Mouse (Mus musculus): Measurements from ENCODE around the gene Olfr641. TPM values are rescaled to one million over a fixed set of nuclear protein-coding genes. Genes with fewer than 3 reads are reported as not detected.

Olfr641 gene
- not detected in 4 replicates for total RNA-seq (2023; ENCODE audit: inconsistent age)

DNA sequence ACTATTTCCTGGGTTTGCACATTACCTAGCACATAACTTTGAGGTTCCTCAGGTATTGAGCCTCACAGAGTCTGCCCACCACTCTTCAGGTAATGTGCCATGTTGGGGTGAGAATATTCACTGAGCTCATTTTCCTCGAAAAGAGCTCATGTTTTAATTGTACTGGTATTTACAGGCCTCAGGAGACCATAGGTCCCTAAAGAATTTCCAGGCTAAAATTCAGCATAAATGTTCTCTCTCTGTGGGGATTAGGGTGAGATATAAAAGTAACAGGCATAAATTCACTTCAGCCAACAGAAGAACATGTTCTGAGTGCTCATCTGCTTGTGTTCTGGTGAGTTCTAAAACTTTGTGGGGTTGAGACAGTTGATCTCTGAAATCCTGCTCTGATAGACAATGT, at the start of gene Olfr641:
Gene Olfr641 (plus strand): TSS at position 301 of the 400 bp plus-strand sequence.

DNA sequence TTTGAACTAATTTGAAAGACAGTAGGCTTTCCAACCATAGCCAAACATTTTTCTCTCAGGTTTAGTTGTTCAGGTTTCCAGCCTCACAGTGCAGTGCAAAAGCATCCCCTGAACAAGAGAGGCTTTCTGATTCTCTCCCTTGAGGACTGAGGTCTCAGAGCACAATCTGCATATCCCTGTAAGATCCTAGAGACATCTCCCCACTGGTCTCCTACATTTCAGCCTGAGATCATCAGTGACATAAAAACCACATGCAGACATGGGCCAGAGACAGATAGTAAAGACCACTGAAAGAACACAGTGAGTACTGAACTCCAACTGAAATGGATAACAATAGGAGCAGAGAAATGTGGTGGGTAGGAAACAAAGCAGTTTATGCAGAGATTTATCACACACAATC, 36.8 kb upstream of the Olfr641 start, which contains the start of gene Olfr638:
Gene Olfr638 (plus strand): TSS at position 301 of the 400 bp plus-strand sequence.

DNA sequence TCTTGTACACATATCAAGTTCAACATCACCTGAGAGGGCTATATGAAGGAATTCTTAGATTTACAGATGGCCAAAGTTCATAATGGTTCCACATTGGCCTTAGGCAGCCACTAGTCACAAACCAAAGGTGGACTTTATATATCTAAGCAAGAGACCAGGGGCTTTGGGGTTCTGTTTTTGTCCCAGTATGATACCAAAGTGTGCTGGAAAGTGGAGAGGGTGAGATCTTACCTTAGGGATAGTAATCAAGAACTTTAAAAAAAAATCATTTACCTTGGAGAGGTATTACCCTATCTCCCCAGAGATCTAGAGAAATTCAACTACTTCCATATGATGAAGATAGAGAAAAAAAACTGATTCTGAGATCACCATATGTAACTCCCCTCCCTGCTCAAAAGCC, 18.0 kb upstream of the Olfr641 start, which contains the start of gene Olfr639:
Gene Olfr639 (minus strand): TSS at position 101 of the 400 bp plus-strand sequence.

DNA sequence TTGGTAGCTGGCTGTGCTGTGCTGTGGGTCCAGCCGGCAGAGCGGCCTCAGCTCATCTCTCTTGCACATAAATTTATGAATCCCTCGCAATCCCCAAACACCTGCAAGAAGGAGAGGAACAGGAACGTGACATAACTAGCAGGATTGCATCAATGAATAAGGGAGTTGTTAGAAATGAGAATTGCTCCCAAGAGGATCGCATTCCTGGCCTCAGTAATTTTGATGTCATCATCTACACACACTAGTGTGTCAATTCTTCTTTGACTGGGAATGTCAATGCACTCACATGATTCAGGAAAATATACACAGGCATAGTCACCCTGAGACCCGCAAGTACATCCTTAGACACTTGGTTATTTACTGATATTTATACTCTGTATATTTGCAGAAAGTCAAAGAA, 9.8 kb upstream of the Olfr641 start, which contains the start of gene Olfr640:
Gene Olfr640 (minus strand): TSS at position 101 of the 400 bp plus-strand sequence.

DNA sequence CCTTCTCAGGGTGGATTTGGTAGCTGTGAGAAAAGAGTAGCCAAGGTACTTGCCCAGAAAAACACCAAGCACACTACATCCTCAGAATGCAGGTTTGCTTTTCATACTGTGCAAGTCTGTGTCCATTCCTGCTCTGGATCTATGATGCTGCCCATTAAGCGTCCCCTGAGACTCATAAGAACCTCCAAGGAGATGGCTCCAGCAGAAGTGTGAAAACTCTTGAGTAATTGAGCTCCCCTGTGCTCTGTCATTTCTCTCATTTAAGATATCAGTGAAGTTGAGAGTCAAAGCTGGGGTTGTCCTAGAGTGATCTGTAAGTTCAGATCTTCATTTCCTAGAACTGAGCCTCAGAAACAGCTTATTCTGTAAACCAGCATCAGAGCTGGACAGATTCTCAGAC, 17.3 kb downstream of the Olfr641 start, which contains the start of gene Olfr642:
Gene Olfr642 (minus strand): TSS at position 101 of the 400 bp plus-strand sequence.

DNA sequence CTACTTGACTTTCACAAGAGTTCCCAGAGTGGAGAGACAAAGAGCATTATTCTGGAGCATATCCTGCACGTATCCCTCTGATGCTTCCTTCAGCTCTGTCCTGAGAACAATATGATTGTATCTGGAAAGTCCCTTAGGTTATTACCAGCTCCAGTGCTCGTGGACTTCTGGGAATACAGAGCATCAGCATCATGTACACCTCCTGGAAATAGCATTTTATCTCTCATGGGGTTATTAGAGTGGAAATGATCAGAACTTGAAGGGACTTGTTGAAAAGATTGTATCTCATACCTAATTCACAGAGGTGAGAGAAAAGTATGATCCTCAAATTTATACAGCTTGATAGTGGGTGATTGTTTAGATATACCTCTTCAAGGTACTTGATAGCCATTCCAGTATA, 26.1 kb downstream of the Olfr641 start, which contains the start of gene 4930516K23Rik:
Gene 4930516K23Rik (minus strand): TSS at position 101 of the 400 bp plus-strand sequence.

DNA sequence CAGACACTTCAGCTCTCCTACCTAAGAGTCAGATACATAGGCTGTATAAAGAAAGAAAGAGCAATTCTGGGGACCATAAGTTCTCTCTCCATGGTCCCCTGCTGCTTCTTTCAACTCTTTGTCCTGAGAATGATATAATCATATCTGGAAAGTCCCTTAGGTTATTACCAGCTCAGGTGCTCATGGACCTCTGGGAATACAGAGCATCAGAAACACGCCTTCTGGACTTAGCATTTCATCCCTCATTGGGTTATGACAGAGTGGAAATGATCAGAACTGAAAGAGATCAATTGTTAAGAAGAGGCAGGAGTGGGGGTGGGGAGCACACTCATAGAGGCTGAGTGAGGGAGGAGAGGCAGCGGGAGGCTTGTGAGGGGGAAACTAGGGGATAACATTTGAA, 36.5 kb downstream of the Olfr641 start, which contains the start of gene Olfr644:
Gene Olfr644 (minus strand): TSS at position 101 of the 400 bp plus-strand sequence.

DNA sequence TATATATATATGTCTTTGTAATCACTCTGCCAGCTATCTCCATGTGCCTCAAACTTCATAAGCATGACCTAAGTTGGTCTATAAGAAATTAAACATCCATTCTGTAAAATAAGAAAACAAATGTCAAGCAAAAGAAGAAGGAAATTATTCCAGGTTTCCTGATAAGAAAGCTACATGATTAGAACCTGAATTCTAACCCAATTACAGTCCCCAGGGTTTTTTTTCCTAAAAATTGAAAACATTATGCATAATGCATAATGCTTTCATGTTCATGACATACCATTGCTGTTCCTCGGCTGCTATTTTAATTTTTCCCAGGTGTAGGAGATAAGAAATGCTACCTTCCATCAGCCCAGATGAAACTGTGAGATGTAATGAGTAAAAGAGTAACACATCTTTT, 50.1 kb downstream of the Olfr641 start, which contains the start of gene Olfr645:
Gene Olfr645 (minus strand): TSS at position 101 of the 400 bp plus-strand sequence.

Other genes with a start within 250 kb of the Olfr641 start
- not detected in 4 replicates for gene Olfr67, start 243.6 kb upstream of the Olfr641 start, total RNA-seq (2023; ENCODE audit: inconsistent age)
- gene Hbb-bt, start 221.4 kb upstream of the Olfr641 start, total RNA-seq (2023; ENCODE audit: inconsistent age) = 3.1 to 9.5 TPM (median 3.9 TPM) in 4 replicates
- gene Hbb-bs, start 207.3 kb upstream of the Olfr641 start, total RNA-seq (2023; ENCODE audit: inconsistent age) = 5.7 to 29.6 TPM (median 17.0 TPM) in 4 replicates
- not detected in 4 replicates for gene Hbb-bh2, start 194.9 kb upstream of the Olfr641 start, total RNA-seq (2023; ENCODE audit: inconsistent age)
- 0.94 TPM in 1 of 4 replicates, not detected in the others for gene Hbb-bh1, start 192.3 kb upstream of the Olfr641 start, total RNA-seq (2023; ENCODE audit: inconsistent age)
- not detected in 4 replicates for gene Hbb-y, start 182.2 kb upstream of the Olfr641 start, total RNA-seq (2023; ENCODE audit: inconsistent age)
- not detected in 4 replicates for gene Olfr66, start 149.2 kb upstream of the Olfr641 start, total RNA-seq (2023; ENCODE audit: inconsistent age)
- not detected in 4 replicates for gene Olfr64, start 141.0 kb upstream of the Olfr641 start, total RNA-seq (2023; ENCODE audit: inconsistent age)
- not detected in 4 replicates for gene Olfr65, start 132.0 kb upstream of the Olfr641 start, total RNA-seq (2023; ENCODE audit: inconsistent age)
- not detected in 4 replicates for gene Olfr631, start 106.6 kb upstream of the Olfr641 start, total RNA-seq (2023; ENCODE audit: inconsistent age)
- not detected in 4 replicates for gene Olfr632, start 101.1 kb upstream of the Olfr641 start, total RNA-seq (2023; ENCODE audit: inconsistent age)
- not detected in 4 replicates for gene Olfr633, start 91.0 kb upstream of the Olfr641 start, total RNA-seq (2023; ENCODE audit: inconsistent age)
- not detected in 4 replicates for gene Olfr635, start 64.3 kb upstream of the Olfr641 start, total RNA-seq (2023; ENCODE audit: inconsistent age)
- not detected in 4 replicates for gene Olfr638, start 36.7 kb upstream of the Olfr641 start, total RNA-seq (2023; ENCODE audit: inconsistent age)
- gene Olfr639, start 18.1 kb upstream of the Olfr641 start, total RNA-seq (2023; ENCODE audit: inconsistent age) = 0.16 TPM in 1 of 4 replicates, not detected in the others
- gene Olfr640, start 9.9 kb upstream of the Olfr641 start, total RNA-seq (2023; ENCODE audit: inconsistent age) = not detected in 4 replicates
- gene Olfr642, start 17.2 kb downstream of the Olfr641 start, total RNA-seq (2023; ENCODE audit: inconsistent age) = not detected in 4 replicates
- gene 4930516K23Rik, start 26.0 kb downstream of the Olfr641 start, total RNA-seq (2023; ENCODE audit: inconsistent age) = not detected in 4 replicates
- not detected in 4 replicates for gene Olfr644, start 36.4 kb downstream of the Olfr641 start, total RNA-seq (2023; ENCODE audit: inconsistent age)
- not detected in 4 replicates for gene Olfr645, start 50.0 kb downstream of the Olfr641 start, total RNA-seq (2023; ENCODE audit: inconsistent age)
- 0.27 to 0.29 TPM (median 0.27 TPM) in 3 of 4 replicates, not detected in the other for gene Olfr646, start 69.4 kb downstream of the Olfr641 start, total RNA-seq (2023; ENCODE audit: inconsistent age)
- not detected in 4 replicates for gene Ubqln5, start 94.4 kb downstream of the Olfr641 start, total RNA-seq (2023; ENCODE audit: inconsistent age)
- not detected in 4 replicates for gene Olfr643, start 102.0 kb downstream of the Olfr641 start, total RNA-seq (2023; ENCODE audit: inconsistent age)
- gene Ubqln3, start 107.8 kb downstream of the Olfr641 start, total RNA-seq (2023; ENCODE audit: inconsistent age) = not detected in 4 replicates
- not detected in 4 replicates for gene Ubqlnl, start 115.1 kb downstream of the Olfr641 start, total RNA-seq (2023; ENCODE audit: inconsistent age)
- not detected in 4 replicates for gene Olfm5, start 129.4 kb downstream of the Olfr641 start, total RNA-seq (2023; ENCODE audit: inconsistent age)
- not detected in 4 replicates for gene Olfr648, start 147.9 kb downstream of the Olfr641 start, total RNA-seq (2023; ENCODE audit: inconsistent age)
- gene Olfr649, start 160.5 kb downstream of the Olfr641 start, total RNA-seq (2023; ENCODE audit: inconsistent age) = not detected in 4 replicates
- gene Trim6, start 183.3 kb downstream of the Olfr641 start, total RNA-seq (2023; ENCODE audit: inconsistent age) = 0.33 to 0.90 TPM (median 0.54 TPM) in 4 replicates
- gene Trim34a, start 209.0 kb downstream of the Olfr641 start, total RNA-seq (2023; ENCODE audit: inconsistent age) = 57.6 to 72.3 TPM (median 61.7 TPM) in 4 replicates

Measured in B cell, adult (primary cell).